13 mouse cellular contexts compared by ENCODE assay signal in the genomic region with DNA sequence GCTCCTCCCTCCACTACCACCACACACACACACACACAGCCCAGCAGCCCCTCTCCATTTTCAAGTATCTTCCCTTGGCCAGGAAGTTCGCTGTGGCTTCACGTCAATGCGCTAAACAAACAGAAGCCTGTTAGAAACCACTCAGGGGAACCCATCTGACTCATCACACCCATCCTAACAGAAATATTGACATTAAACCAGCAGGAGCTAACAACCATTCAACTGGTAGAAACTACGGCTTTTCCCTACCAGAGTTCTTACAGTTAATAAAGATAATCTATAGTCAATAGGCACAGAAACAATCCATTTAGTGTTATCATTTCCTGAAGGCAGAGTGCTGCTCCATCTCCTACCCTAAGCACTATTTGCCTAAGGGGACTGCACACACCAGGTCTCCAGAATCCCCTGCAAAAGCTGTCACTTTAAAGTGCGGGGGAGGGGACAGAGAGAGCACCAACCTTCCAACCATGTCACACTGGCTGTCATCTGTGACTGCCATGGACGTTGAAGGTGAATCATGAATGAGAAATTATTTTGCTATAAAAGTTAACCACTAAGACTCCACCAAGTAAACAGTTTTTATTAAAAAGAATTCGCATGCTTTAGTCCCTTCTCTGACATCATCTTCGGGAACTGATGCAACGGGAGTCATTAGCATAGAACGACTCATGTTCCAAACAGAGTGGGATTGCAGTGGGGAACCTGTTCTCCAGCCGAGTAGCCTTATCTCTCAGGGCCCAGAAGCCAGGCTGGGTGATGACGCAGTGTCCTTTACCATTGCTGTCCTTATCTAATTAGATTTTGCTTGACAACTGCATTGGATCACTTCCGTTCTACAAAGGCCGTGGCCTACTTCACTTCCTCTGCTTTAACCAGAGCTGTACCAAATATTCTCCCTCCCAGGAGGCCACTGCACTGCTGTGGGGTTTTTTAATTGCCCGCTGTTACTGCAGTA.
DNase-seq lines count a peak whose midpoint lies in the region; ATAC-seq lines count a peak whose summit lies in the region.
"Had no signal": no experiment of that assay in that cellular context is flagged by ENCODE, and none has a peak within 500 bp of the region (broad histone marks: within the 10 kb centered on the region; RNA-seq: fewer than 3 reads in every experiment).

No protein-coding gene starts in this region.

- H3K4me3 ChIP-seq in forebrain, embryonic 11.5 days (ENCODE audit: low read depth, low read length) = no peak overlapping the region
- H3K4me3 ChIP-seq: forebrain, embryonic 13.5 days; hindbrain, embryonic 15.5 days had no signal

- no peak for ATAC-seq in forebrain, embryonic 11.5 days (replicated peaks; ENCODE audit: low FRiP score)
- ATAC-seq: forebrain, embryonic 13.5 days had no signal

- H3K36me3 ChIP-seq in splenic B cell, adult 2 months (ENCODE audit: control insufficient read depth, insufficient read depth, low read length, poor library complexity, severe bottlenecking) = no peaks in the 10 kb centered on the region
- H3K36me3 ChIP-seq in forebrain, embryonic 11.5 days (ENCODE audit: control insufficient read depth, insufficient read depth, low read length) = no peaks in the 10 kb centered on the region
- H3K36me3 ChIP-seq: hindbrain, embryonic 15.5 days had no signal

- no peaks in the 10 kb centered on the region for H3K4me1 ChIP-seq in forebrain, embryonic 11.5 days (replicated peaks; ENCODE audit: control insufficient read depth, insufficient read depth, low read length)
- H3K4me1 ChIP-seq: forebrain, embryonic 13.5 days; hindbrain, embryonic 15.5 days had no signal

- H3K4me2 ChIP-seq in forebrain, embryonic 11.5 days (ENCODE audit: low read depth, low read length, severe bottlenecking) = no peak overlapping the region
- H3K4me2 ChIP-seq: forebrain, embryonic 13.5 days; hindbrain, embryonic 15.5 days; lung, embryonic 14.5 days had no signal

- 80% methylated on average over 15 of the region's 15 CpGs for WGBS in forebrain, embryonic 11.5 days

- H3K9me3 ChIP-seq in forebrain, embryonic 11.5 days (ENCODE audit: control insufficient read depth, low read length) = no peaks in the 10 kb centered on the region
- H3K9me3 ChIP-seq: forebrain, embryonic 13.5 days; hindbrain, embryonic 15.5 days had no signal

- no peaks in the 10 kb centered on the region for H3K27me3 ChIP-seq in splenic B cell, adult 2 months (ENCODE audit: control insufficient read depth, insufficient read depth, low read length, poor library complexity, severe bottlenecking)
- H3K27me3 ChIP-seq in forebrain, embryonic 11.5 days (ENCODE audit: control insufficient read depth, insufficient read depth, low read length) = no peaks in the 10 kb centered on the region
- H3K27me3 ChIP-seq: forebrain, embryonic 13.5 days; hindbrain, embryonic 15.5 days had no signal

- H3K9ac ChIP-seq in forebrain, embryonic 11.5 days (ENCODE audit: low read length) = no peak overlapping the region
- H3K9ac ChIP-seq: forebrain, embryonic 13.5 days; hindbrain, embryonic 15.5 days; lung, embryonic 14.5 days had no signal

- peak; percentile 26 for DNase-seq in adrenal gland, postnatal 10 days
- DNase-seq in adrenal gland, adult 18-20 months (ENCODE audit: low spot score in 2 of 2) = no peak
- DNase-seq in lung, postnatal 10 days = peak; percentile 5
- no peak for DNase-seq in lung, postnatal 36 days
- DNase-seq in liver = peak; percentile 36
- DNase-seq in splenic B cell, adult 2 months (ENCODE audit: low read depth, low spot score) = peak; percentile 1
- DNase-seq in kidney, adult 18-20 months = no peak
- DNase-seq in forebrain, embryonic 11.5 days (ENCODE audit: low spot score) = no peak
- DNase-seq: embryo, embryonic 11 days; kidney, postnatal 36 days; lung, embryonic 14.5 days had no signal

- H3K27ac ChIP-seq in forebrain, embryonic 11.5 days (ENCODE audit: low read depth, low read length) = no peak overlapping the region
- H3K27ac ChIP-seq: forebrain, embryonic 13.5 days; hindbrain, embryonic 15.5 days had no signal

Comparison
In these comparisons a context has a peak if more than half of its experiments do, and no peak if none do; other contexts are left out.
1. DNase-seq: peak in adrenal gland, postnatal 10 days (single experiment), lung, postnatal 10 days (single experiment), liver (single experiment) and splenic B cell, adult 2 months (single experiment); none in adrenal gland, adult 18-20 months (0 of 2), lung, postnatal 36 days (single experiment), kidney, adult 18-20 months (single experiment) and forebrain, embryonic 11.5 days (single experiment).